Mouse (Mus musculus) MEL (cell line): ENCODE data around the gene Eno2. TPM values are rescaled to one million over a fixed set of nuclear protein-coding genes. Genes with fewer than 3 reads are reported as not detected.
A peak's percentile ranks its signal among the peaks of the same experiment; 100 is the strongest.

Source experiments
- DNase-seq: peaks from one replicate; pipeline ENCODE4 v3.0.0; 2011; ENCODE audit warnings: low read depth, low spot score
- H3K27ac ChIP-seq: 2 replicates; pipeline ENCODE4 v1.5.1; 2012; ENCODE audit warnings: low read depth, mild to moderate bottlenecking, control low read depth, low read length, moderate library complexity; ENCODE audit not compliant: control insufficient read depth
- H3K27me3 ChIP-seq, 2 experiments: fragments of 150-350 bp in 1 of 2; sonication (generic) in 1 of 2; 2 replicates each; pipeline ENCODE4 v1.6.1; 2012; ENCODE audit warnings: low read length in 2 of 2, mild to moderate bottlenecking in 2 of 2, improper control_type of control experiment in 1 of 2, moderate library complexity in 1 of 2; ENCODE audit not compliant: insufficient read depth in 2 of 2, control insufficient read depth in 1 of 2
- H3K36me3 ChIP-seq, 2 experiments: 2 replicates each; pipeline ENCODE4 v1.6.1; 2012 to 2014; ENCODE audit warnings: low read length in 2 of 2, improper control_type of control experiment in 1 of 2, inconsistent platforms in 1 of 2, mild to moderate bottlenecking in 1 of 2; ENCODE audit not compliant: insufficient read depth in 2 of 2, control insufficient read depth in 1 of 2
- H3K4me1 ChIP-seq, 2 experiments: fragments of 150-350 bp in 1 of 2; sonication (generic) in 1 of 2; 2 replicates each; pipeline ENCODE4 v1.6.1; 2012; ENCODE audit warnings: low read length in 2 of 2, improper control_type of control experiment in 1 of 2, mild to moderate bottlenecking in 1 of 2; ENCODE audit not compliant: insufficient read depth in 2 of 2, control insufficient read depth in 1 of 2
- H3K4me3 ChIP-seq, 2 experiments: fragments of 150-350 bp in 1 of 2; sonication (generic) in 1 of 2; 2 replicates each; pipeline ENCODE4 v1.5.1; 2012; ENCODE audit warnings: low read depth in 2 of 2, low read length in 2 of 2, mild to moderate bottlenecking in 2 of 2, moderate library complexity in 2 of 2, control low read depth in 1 of 2, improper control_type of control experiment in 1 of 2; ENCODE audit not compliant: control insufficient read depth in 1 of 2, insufficient read depth in 1 of 2
- H3K79me2 ChIP-seq: 2 replicates; pipeline ENCODE4 v1.6.1; 2012; ENCODE audit warnings: mild to moderate bottlenecking, low read length, moderate library complexity; ENCODE audit not compliant: control insufficient read depth, poor library complexity, insufficient read depth
- H3K9ac ChIP-seq: 2 replicates; pipeline ENCODE4 v1.6.1; 2012; ENCODE audit warnings: low read depth, mild to moderate bottlenecking, control low read depth, low read length, moderate library complexity; ENCODE audit not compliant: control insufficient read depth, poor library complexity, severe bottlenecking
- H3K9me3 ChIP-seq: fragments of 150-350 bp; sonication (generic); replicated peaks from 2 replicates; pipeline ENCODE4 v1.6.1; 2012; ENCODE audit warnings: mild to moderate bottlenecking, low read length, improper control_type of control experiment, moderate library complexity; ENCODE audit not compliant: insufficient read depth
- BHLHE40 ChIP-seq: IDR thresholded peaks from 2 replicates; pipeline ENCODE4 v1.6.1; 2012; ENCODE audit warnings: low read depth, mild to moderate bottlenecking, inconsistent platforms, low read length, improper control_type of control experiment, borderline replicate concordance
- CHD1 ChIP-seq: IDR thresholded peaks from 2 replicates; pipeline ENCODE4 v1.6.1; 2012; ENCODE audit warnings: low read depth, mild to moderate bottlenecking, inconsistent platforms, low read length, improper control_type of control experiment
- CTCF ChIP-seq, 3 experiments: IDR thresholded peaks in 2 of 3; conservative IDR thresholded peaks in 1 of 3; 2 replicates each; pipeline ENCODE4 v1.5.1; 2011 to 2012; ENCODE audit warnings: low read length in 3 of 3, low read depth in 2 of 3, mild to moderate bottlenecking in 2 of 3, improper control_type of control experiment in 1 of 3, inconsistent platforms in 1 of 3, mixed read lengths in 1 of 3, moderate library complexity in 1 of 3; ENCODE audit not compliant: control insufficient read depth in 1 of 3, insufficient read depth in 1 of 3, poor library complexity in 1 of 3, severe bottlenecking in 1 of 3
- ELF1 ChIP-seq: IDR thresholded peaks from 2 replicates; pipeline ENCODE4 v1.6.1; 2014; ENCODE audit warnings: low read depth, mild to moderate bottlenecking, inconsistent platforms, low read length, improper control_type of control experiment, moderate library complexity
- EP300 ChIP-seq, 2 experiments: IDR thresholded peaks; 2 replicates each; pipeline ENCODE4 v1.6.1; 2011; ENCODE audit warnings: improper control_type of control experiment in 2 of 2, low read length in 2 of 2, low read depth in 1 of 2, mild to moderate bottlenecking in 1 of 2
- ETS1 ChIP-seq: IDR thresholded peaks from 2 replicates; pipeline ENCODE4 v1.6.1; 2012; ENCODE audit warnings: low read depth, mild to moderate bottlenecking, inconsistent platforms, low read length, improper control_type of control experiment, moderate library complexity
- HCFC1 ChIP-seq: IDR thresholded peaks from 2 replicates; pipeline ENCODE4 v1.6.1; 2012; ENCODE audit warnings: low read depth, mild to moderate bottlenecking, inconsistent platforms, low read length, improper control_type of control experiment, moderate library complexity
- MEF2A ChIP-seq: IDR thresholded peaks from 2 replicates; pipeline ENCODE4 v1.6.1; 2014; ENCODE audit warnings: low read depth, mild to moderate bottlenecking, inconsistent platforms, low read length, improper control_type of control experiment; ENCODE audit not compliant: poor library complexity, insufficient replicate concordance, severe bottlenecking; ENCODE audit errors: extremely low read depth
- MXI1 ChIP-seq: IDR thresholded peaks from 2 replicates; pipeline ENCODE4 v1.6.1; 2011; ENCODE audit warnings: mild to moderate bottlenecking, low read depth, low read length, improper control_type of control experiment
- MYB ChIP-seq: IDR thresholded peaks from 2 replicates; pipeline ENCODE4 v1.6.1; 2011; ENCODE audit warnings: mild to moderate bottlenecking, low read depth, low read length, improper control_type of control experiment
- NELFE ChIP-seq: IDR thresholded peaks from 2 replicates; pipeline ENCODE4 v1.6.1; 2011; ENCODE audit warnings: low read depth, low read length, improper control_type of control experiment
- POLR2A ChIP-seq, 2 experiments: IDR thresholded peaks; 2 replicates each; pipeline ENCODE4 v1.6.1; 2011 to 2012; ENCODE audit warnings: low read length in 2 of 2, mild to moderate bottlenecking in 2 of 2, control low read depth in 1 of 2, improper control_type of control experiment in 1 of 2, low read depth in 1 of 2, moderate library complexity in 1 of 2; ENCODE audit not compliant: control insufficient read depth in 1 of 2, insufficient read depth in 1 of 2, poor library complexity in 1 of 2
- RCOR1 ChIP-seq: IDR thresholded peaks from 2 replicates; pipeline ENCODE4 v1.6.1; 2012; ENCODE audit warnings: low read depth, mild to moderate bottlenecking, inconsistent platforms, low read length, improper control_type of control experiment
- SIN3A ChIP-seq: IDR thresholded peaks from 2 replicates; pipeline ENCODE4 v1.6.1; 2012; ENCODE audit warnings: low read length, improper control_type of control experiment, inconsistent platforms
- SMC3 ChIP-seq: IDR thresholded peaks from 2 replicates; pipeline ENCODE4 v1.6.1; 2011; ENCODE audit warnings: low read depth, low read length, improper control_type of control experiment
- TAL1 ChIP-seq: IDR thresholded peaks from 2 replicates; pipeline ENCODE4 v1.6.1; 2012; ENCODE audit warnings: mild to moderate bottlenecking, inconsistent platforms, low read length, moderate library complexity, mixed read lengths
- UBTF ChIP-seq: IDR thresholded peaks from 2 replicates; pipeline ENCODE4 v1.6.1; 2012; ENCODE audit warnings: low read depth, mild to moderate bottlenecking, inconsistent platforms, low read length, improper control_type of control experiment, moderate library complexity, borderline replicate concordance; ENCODE audit not compliant: insufficient read depth
- USF1 ChIP-seq: IDR thresholded peaks from 2 replicates; pipeline ENCODE4 v1.6.1; 2014; ENCODE audit warnings: low read depth, mild to moderate bottlenecking, inconsistent platforms, low read length, improper control_type of control experiment, moderate library complexity
- ZC3H11A ChIP-seq: IDR thresholded peaks from 2 replicates; pipeline ENCODE4 v1.6.1; 2012; ENCODE audit warnings: low read depth, mild to moderate bottlenecking, inconsistent platforms, low read length, improper control_type of control experiment
- ZKSCAN1 ChIP-seq: IDR thresholded peaks from 2 replicates; pipeline ENCODE4 v1.6.1; 2012; ENCODE audit warnings: low read depth, mild to moderate bottlenecking, inconsistent platforms, low read length, improper control_type of control experiment, moderate library complexity
- ZMIZ1 ChIP-seq: IDR thresholded peaks from 2 replicates; pipeline ENCODE4 v1.6.1; 2012; ENCODE audit warnings: low read depth, mild to moderate bottlenecking, inconsistent platforms, low read length, improper control_type of control experiment, moderate library complexity
- ZNF384 ChIP-seq: IDR thresholded peaks from 2 replicates; pipeline ENCODE4 v1.6.1; 2012; ENCODE audit warnings: low read depth, mild to moderate bottlenecking, inconsistent platforms, low read length, improper control_type of control experiment
- polyA plus RNA-seq, 2 experiments: library from polyadenylated mRNA; stranded (reverse) in 1 of 2; unstranded in 1 of 2; fragments of >175 nt in 1 of 2; fragments of >200 nt in 1 of 2; gene quantifications; 2 replicates each; pipeline versions ENCODE4 v1.2.1 to v1.2.4; 2012; ENCODE audit warnings: low replicate concordance in 2 of 2, low read depth in 1 of 2; ENCODE audit not compliant: insufficient read length in 2 of 2, insufficient read depth in 1 of 2, missing spikeins in 1 of 2
- total RNA-seq: library from RNA; depleted of rRNA; stranded (reverse); fragments of 300-350 nt; gene quantifications from 2 replicates; pipeline ENCODE4 v1.2.3, GENCODE M21; 2012

Eno2 gene
- total and polyA plus RNA-seq, 3 experiments, result 3.2 to 12.5 TPM; not detected in 1

DNA sequence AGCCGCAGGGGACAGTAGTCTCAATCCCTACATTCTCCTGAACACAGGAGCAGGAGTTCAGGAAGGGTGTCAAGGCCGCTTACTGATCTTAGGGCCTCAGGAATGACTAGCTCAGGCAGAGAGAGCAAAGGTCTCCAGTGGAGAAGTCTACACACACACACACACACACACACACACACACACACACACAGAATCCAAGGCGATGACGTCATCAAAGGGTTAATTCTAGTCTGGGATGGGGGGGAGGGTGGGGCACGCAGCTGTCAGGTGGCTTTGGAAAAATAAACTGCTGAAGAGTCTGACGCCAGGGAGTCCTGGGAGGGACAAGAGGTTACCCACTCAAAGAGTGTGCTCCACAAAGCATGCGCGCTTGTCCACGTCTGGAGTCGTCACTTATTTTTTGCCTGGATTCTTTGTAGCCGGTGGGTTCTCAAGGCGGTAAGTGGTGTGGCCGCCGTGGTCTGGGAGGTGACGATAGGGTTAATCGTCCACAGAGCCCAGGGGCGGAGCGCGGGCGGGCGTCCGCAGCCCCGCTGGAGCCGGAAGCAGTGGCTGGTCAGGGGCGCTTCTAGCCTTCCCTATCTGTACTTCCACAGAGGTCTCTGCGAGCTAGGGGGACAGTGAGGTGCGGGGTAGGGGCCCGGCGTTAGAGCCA lies 39.0 kb upstream of the Eno2 start, which contains the start of gene Spsb2:
Spsb2 (plus strand) TSS at position 304 of the 655 bp plus-strand sequence.
- Histone ChIP-seq H3K79me2 (peaks cover 15% of the 10 kb centered on the region), H3K27me3 (no peaks in the 10 kb centered on the region), H3K36me3 (peaks cover 4 to 14% of the 10 kb centered on the region in 2 experiments)
- DNase-seq, result peak; percentile 67
- peak; percentile 26; the same call in 1 of the 2 replicates for TF ChIP-seq MXI1
- peak; percentile 41 for TF ChIP-seq NELFE
- no peak for TF ChIP-seq RCOR1
- TF ChIP-seq ZMIZ1, result no peak; the same call in none of the 2 replicates
- peak; percentile 22 to 68; a peak in 2 of 4 replicates for TF ChIP-seq POLR2A (IDR thresholded peaks at IDR 0.05; ENCODE audit: control insufficient read depth in 1 of 2, insufficient read depth in 1 of 2, low read depth in 1 of 2, low read length in 2 of 2, poor library complexity in 1 of 2)
- TF ChIP-seq CHD1, result no peak
- TF ChIP-seq BHLHE40, result no peak
- TF ChIP-seq TAL1, result peak; percentile 33; the same call in 1 of the 2 replicates
- TF ChIP-seq ETS1, result peak; percentile 32; the same call in 1 of the 2 replicates
- no peak for TF ChIP-seq MYB
- TF ChIP-seq SIN3A, result peak; percentile 74
- peak; percentile 71 for TF ChIP-seq ELF1
- no peak for TF ChIP-seq HCFC1
- TF ChIP-seq, all 39 proteins: peak for 7
- H3K9ac ChIP-seq, result peak within 1 kb of the TSS; percentile 81
- peak within 1 kb of the TSS; percentile 78 to 95 for H3K4me3 ChIP-seq
- H3K4me1 ChIP-seq, result peaks cover 0 to 36% of the 10 kb centered on the region in 2 experiments; a peak in 3 of 4 replicates
- peak within 1 kb of the TSS; percentile 78 for H3K27ac ChIP-seq
- no peaks in the 10 kb centered on the region for H3K9me3 ChIP-seq

DNA sequence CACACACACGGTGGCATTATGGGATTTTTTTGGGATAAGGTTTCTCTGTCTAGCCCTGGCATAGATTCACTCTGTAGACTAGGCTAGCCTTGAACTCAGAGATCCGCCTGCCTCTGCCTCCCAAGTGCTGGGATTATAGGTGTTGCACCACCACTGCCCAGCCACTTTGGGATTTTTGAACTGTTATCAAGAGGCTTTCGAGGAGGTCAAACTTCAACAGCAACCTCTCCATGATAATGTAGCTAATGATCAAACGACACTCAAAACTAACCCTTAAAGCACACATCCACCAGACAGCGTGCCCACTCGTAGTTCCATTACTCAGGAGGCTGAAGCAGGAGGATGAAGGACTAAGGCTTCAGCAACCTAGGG lies 38.5 kb upstream of the Eno2 start:
- TF ChIP-seq TAL1, result no peak
- TF ChIP-seq CTCF (IDR thresholded peaks at IDR 0.05 in 2 of 3, conservative IDR thresholded peaks at IDR 0.05 in 1 of 3; ENCODE audit: control insufficient read depth in 1 of 3, insufficient read depth in 1 of 3, low read depth in 2 of 3, low read length in 3 of 3, poor library complexity in 1 of 3, severe bottlenecking in 1 of 3), result no peak
- TF ChIP-seq ZKSCAN1, result no peak
- TF ChIP-seq MEF2A, result no peak
- TF ChIP-seq UBTF, result no peak
- no peak for TF ChIP-seq NELFE
- TF ChIP-seq EP300 (IDR thresholded peaks at IDR 0.05; ENCODE audit: low read depth in 1 of 2, low read length in 2 of 2), result no peak
- no peak for TF ChIP-seq USF1
- no peak for TF ChIP-seq ZC3H11A
- TF ChIP-seq SIN3A, result no peak
- TF ChIP-seq SMC3, result no peak
- TF ChIP-seq ZNF384, result no peak
- TF ChIP-seq HCFC1, result no peak
- TF ChIP-seq CHD1, result no peak
- H3K79me2 ChIP-seq, result peaks cover 10% of the 10 kb centered on the region
- no peaks in the 10 kb centered on the region for H3K9me3 ChIP-seq
- H3K27ac ChIP-seq, result peak overlapping the region; percentile 28; the same call in 1 of the 2 replicates
- H3K9ac ChIP-seq, result peak overlapping the region; percentile 81
- no peaks in the 10 kb centered on the region for H3K27me3 ChIP-seq
- peaks cover 0 to 35% of the 10 kb centered on the region in 2 experiments; a peak in 3 of 4 replicates for H3K4me1 ChIP-seq
- peaks cover 4 to 14% of the 10 kb centered on the region in 2 experiments for H3K36me3 ChIP-seq
- no peak for DNase-seq
- peak overlapping the region; percentile 78 to 95; a peak in 3 of 4 replicates for H3K4me3 ChIP-seq
